Mouse (Mus musculus) natural killer cell, adult 2 months (primary cell): ENCODE results near the gene Luzp1.

Experiments
- DNase-seq, 2 experiments: peaks; one replicate each; pipeline ENCODE4 v3.0.0; 2022; ENCODE audit warnings: low spot score in 2 of 2

Gene Luzp1

GRCm38 (mm10) chr4:136469371-136469903, at the start of gene Luzp1:
TSS of gene Luzp1 (plus strand) at chr4:136469761.
- DNase-seq = peak; percentile 90 to 91

GRCm38 (mm10) chr4:136423224-136423623, 46.3 kb upstream of the Luzp1 start, which contains the start of gene Htr1d:
TSS of gene Htr1d (plus strand) at chr4:136423524.
- DNase-seq = no peak

DNA sequence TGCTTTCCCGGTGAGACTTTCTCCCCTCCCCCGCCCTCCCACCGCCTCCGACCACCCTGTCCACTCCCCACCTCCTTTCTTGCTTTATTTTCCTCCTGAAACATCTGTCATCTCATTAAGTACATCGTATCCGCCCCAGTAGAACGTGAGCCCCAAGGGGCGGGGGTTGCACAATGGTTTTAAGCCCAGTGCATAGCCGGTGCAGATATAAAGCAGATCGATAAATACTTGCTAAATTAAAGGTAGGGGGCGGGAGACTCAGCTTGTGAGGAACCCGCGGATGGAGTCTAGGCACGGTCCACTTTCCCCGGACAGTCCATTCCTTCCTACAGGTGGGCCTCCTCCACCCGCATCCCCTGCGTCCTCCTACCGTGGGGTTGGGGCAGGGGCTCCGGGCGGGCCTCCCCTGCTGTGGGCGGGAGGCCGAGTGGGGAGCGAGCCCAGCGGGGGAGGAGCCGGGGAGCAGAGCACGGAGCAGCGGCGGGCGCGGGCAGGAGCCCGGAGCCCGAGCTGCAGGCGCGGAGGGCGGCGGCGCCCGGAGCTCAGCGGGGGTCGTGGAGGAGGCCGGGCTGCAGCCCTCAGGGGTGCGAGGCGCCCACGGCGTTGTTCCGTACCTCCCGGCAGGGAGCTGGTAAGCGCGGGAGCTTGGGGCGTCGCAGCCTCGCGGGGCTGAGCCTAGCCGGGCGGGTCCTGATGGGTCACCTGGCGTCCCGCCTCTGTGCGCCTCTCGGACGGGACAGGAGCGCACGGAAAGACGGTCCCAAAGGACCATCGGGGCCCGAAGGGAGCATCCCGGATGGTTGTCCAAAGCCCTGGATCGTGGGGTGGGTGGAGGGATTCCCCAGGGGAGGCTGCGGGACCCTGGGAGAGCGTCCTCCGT, 45.2 kb upstream of the Luzp1 start:
- no peak for DNase-seq

- DNase-seq = no peak
These were observed 44.6 kb upstream of the Luzp1 start for GRCm38 (mm10) chr4:136425000-136425288.

GRCm38 (mm10) chr4:136430609-136431375, 38.8 kb upstream of the Luzp1 start:
- no peak for DNase-seq

DNA sequence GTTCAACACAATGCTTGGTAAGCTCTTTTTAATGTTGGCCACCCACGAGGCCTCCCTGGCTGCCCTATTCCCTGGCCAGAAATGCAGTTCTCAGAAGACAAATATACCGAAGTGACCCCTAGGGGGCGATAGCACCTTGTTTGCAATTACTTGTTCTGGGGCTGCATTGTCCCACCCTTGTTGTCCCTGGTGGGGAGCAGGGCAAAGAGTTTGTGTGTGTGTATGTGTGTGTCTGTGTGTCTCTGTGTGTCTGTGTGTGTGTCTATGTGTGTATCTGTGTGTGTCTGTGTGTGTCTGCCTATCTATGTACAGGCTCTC, 38.2 kb upstream of the Luzp1 start:
- peak; percentile 46 to 51 for DNase-seq

DNA sequence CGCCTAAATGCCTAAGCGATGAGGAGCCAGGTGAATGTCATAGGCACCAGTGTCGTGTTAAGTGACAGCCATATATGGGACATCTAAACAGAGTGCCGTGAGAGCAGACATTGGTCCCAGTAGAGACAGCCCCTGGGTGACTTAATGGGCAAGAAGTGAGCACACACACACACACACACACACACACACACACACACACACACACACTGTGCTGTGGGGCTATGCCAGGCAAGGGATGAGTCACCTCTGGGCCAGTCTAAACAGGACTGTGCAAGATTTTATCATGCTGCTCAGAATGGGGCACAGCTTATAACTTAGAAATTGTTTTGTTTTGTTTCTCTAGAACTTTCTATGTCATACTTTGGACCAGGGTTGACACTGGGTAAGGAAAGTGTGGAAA, 35.5 kb upstream of the Luzp1 start:
- DNase-seq = no peak

DNA sequence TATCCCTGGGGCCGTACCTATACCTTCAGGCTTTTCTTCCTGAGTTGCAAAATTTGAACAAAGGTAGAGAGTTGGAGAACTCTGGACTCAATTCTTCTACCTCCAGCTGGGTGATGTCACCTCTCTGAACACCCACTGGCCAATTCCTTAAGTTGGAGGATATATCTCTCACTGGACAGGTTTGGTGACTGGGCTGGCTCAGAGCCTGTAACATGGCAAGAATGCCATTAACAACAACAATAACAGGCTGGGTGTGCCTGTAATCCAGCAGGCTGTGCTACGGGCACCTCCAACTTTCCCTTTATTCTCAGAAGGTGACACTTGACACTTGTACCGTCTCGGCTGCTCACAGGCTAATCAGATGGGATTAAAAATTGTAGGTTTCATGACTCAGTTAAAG, 30.5 kb upstream of the Luzp1 start:
- no peak for DNase-seq

DNA sequence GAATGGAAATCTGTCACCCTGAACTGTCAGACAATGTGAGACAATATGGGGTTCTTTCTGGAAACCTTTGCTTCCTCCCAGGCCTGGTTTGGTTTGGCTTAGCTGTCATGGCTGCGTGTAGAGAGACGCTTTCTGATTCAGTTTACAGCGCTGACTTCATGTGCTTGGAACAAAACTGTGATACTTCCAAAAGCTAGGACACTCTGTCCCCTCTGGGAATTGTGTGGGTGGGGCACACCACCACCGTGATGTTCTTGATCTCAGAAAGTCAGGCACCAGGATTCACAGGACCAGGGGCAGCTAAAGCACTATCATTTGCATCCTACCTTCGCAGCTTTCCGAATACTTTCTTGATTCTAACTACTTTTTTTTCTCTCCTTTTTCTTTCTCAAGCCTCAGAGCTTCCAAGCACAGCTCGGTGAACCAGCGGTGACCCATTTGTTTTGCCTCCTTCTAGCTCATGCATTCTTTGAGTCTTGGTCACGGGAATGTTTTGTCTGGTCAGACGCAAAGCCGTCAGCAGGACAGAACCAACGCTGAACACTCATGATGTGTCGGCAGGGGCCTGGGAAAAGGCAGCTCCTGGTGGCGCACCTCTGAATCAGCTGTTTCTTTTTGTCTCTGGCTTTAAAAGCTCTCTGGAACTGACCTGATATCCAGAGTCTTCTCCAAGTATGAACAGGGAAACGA, 28.1 kb upstream of the Luzp1 start:
- DNase-seq = no peak

DNA sequence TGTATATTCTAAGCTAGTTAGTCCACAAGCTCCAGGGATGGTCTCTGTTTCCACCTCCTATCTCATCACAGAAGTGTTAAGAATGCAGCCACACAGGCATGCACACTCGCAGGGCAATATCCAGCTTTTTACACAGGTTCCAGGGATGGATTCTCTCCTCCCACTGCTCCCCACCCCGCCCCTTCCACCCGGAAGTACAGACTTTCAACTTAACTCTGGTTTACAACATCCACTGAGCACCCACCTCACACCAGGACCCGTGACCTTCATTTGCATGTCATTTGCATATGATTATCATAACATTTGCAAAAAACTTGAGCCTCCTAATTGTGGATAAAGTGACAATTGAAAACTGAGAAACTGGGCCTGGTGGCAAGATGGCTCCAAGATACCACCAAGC, 25.0 kb upstream of the Luzp1 start:
- DNase-seq = no peak

GRCm38 (mm10) chr4:136449795-136450194, 19.8 kb upstream of the Luzp1 start:
- DNase-seq = no peak

GRCm38 (mm10) chr4:136450271-136450670, 19.3 kb upstream of the Luzp1 start:
- no peak for DNase-seq

DNA sequence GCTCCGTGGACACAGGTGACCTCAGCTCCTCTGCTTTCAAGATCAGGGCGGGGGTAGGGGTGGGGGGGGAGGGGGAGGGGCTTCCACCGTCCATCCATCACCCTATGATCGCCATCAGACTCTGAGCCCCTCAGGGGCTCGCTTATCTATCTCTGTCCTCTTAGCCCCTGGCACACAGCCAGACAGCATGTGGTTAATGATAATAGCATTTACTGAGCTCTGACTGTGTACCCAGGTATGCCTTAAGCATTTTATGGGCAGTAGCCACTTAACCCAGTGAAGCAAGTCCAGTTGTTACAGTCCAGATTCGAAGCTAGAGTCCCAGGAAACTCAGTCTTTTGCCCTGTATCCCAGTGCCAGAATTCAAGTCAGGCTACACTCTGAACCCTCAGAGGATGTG, 18.0 kb upstream of the Luzp1 start:
- no peak for DNase-seq

DNA sequence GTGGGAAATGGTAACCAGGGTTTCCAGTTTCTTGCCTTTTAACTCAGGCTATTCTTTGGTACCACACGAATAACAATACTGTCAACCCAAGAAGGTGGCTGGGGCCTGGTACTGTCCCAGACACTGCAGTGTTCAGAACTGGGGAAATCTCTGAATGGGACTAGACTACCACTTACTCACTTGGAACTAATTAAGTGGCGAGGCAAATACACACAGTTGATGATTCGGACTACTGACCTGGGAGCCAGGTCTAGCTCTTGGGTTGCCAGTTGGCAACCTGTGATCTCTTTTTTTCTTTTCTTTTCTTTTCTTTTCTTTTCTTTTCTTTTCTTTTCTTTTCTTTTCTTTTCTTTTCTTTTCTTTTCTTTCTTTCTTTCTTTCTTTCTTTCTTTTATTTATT, 17.3 kb upstream of the Luzp1 start:
- DNase-seq = no peak

DNA sequence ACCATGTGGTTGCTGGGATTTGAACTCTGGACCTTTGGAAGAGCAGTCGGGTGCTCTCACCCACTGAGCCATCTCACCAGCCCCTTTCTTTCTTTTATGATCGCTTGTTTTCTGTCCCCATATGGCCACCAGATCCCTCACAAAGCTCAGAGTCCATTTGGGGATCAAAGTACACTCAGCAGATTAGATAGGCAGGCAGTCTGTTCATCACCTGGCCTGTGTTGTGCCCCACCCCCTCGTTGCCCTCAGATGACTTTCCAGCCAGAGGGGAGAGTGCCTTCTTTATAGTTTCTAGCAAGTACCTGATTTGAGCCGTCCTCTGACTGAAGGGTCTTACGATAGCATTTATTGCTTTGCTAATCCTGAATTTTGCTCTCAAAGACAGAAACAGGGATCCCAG, 16.8 kb upstream of the Luzp1 start:
- no peak for DNase-seq

GRCm38 (mm10) chr4:136454850-136455260, 14.7 kb upstream of the Luzp1 start:
- DNase-seq = peak; percentile 55 to 64

DNA sequence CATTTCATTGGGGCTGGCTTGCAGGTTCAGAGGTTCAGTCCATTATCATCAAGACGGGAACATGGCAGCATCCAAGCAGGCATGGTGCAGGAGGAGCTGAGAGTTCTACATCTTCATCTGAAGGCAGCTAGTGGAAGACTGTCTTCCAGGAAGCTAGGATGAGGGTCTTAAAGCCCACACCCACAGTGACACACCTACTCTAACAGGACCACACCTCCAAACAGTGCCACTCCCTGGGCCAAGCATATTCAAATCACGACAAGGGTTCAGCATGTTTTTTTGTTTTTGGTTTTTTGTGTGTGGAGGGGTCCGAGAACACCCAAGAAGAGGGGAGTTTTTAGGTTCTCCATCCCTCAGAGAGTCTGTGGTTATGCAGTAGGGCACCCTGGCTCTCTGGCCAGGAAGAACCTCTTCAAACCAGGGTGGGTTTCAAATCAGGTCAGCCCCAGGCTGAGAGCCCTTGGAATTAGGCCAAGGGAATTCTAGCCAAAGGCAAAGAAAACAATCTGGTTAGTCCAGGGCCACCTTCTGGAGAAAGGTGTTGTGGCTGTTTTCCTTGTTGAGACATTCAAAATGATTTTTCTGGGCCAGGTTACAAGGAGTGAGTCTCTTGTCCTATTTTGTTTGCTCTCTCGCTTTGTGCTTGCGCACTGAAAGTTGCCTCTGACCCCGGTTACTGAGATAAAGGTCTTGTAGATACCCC, 12.9 kb upstream of the Luzp1 start:
- no peak for DNase-seq

- no peak for DNase-seq
These were observed 11.3 kb upstream of the Luzp1 start for GRCm38 (mm10) chr4:136458276-136458675.

DNA sequence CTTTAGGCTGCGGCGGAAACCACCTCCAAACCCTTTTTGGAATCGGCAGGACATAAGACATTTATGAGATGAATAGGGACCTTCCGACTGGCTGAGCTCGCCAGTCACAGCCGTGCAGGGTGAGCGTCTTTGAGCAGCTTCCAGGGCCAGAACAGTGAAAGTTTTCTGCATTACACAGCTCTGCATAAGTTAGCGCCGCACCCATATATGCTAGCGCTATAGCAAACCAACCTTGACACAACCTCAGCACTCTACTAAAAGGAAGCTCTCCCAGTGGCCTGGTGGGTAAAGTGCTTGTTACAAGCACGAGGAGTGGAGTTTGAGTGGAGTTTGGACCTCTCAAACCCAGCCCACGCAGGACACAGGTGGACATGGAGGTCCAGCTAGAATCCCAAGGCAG, 10.4 kb upstream of the Luzp1 start:
- DNase-seq = no peak

- DNase-seq = no peak
These were observed 8.4 kb upstream of the Luzp1 start for GRCm38 (mm10) chr4:136461206-136461605.

DNA sequence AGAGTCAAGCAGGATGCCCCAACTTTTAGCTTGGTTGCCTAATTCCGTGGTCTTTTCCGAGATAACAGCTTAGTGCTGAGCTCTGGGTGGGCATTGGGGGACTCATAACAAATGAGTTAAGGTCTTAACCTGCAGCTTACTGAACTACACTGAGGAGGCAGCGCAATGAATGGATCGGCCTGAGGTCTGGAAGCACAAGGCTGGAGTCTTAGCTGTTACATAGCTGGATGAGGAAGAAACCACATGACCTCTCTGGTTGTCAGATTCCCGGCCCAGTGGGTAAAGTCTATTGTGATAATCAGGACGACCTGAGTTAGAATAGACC, 7.8 kb upstream of the Luzp1 start:
- DNase-seq = no peak
